In genomic region chr19:25671681-25672080, GRCm38 (mm10) we compare ENCODE assay signal across 8 mouse cellular contexts. TPM values are rescaled to one million over a fixed set of nuclear protein-coding genes. Genes with fewer than 3 reads are reported as not detected.
DNase-seq lines count a peak whose midpoint lies in the region; ATAC-seq lines count a peak whose summit lies in the region.

No protein-coding gene starts in this region.

- peak overlapping the region; percentile 45 for H3K4me3 ChIP-seq in embryonic facial prominence, embryonic 12.5 days
- H3K4me3 ChIP-seq in hindbrain, embryonic 14.5 days (replicated peaks; ENCODE audit: low read length): peak overlapping the region; percentile 22
- H3K4me3 ChIP-seq in midbrain, embryonic 14.5 days (replicated peaks; ENCODE audit: low read depth, low read length): peak overlapping the region; percentile 33

- peak; percentile 7 for DNase-seq in kidney, adult 9 months
- DNase-seq in kidney, postnatal 25 days: no peak
- DNase-seq in hindbrain, embryonic 14.5 days (ENCODE audit: low spot score): peak; percentile 26
- no peak for DNase-seq in midbrain, embryonic 14.5 days
- no peak for DNase-seq in cerebellum, adult 11-12 months
- no peak for DNase-seq in gastrocnemius, postnatal 25 days
- no peak for DNase-seq in MN1 (ENCODE audit: low spot score)

- no peaks in the 10 kb centered on the region for H3K9me3 ChIP-seq in embryonic facial prominence, embryonic 12.5 days
- no peaks in the 10 kb centered on the region for H3K9me3 ChIP-seq in hindbrain, embryonic 14.5 days (ENCODE audit: control insufficient read depth, low read length)
- no peaks in the 10 kb centered on the region for H3K9me3 ChIP-seq in midbrain, embryonic 14.5 days (ENCODE audit: control insufficient read depth, low read length)

- H3K27ac ChIP-seq in embryonic facial prominence, embryonic 12.5 days: no peak overlapping the region
- H3K27ac ChIP-seq in hindbrain, embryonic 14.5 days: no peak overlapping the region
- no peak overlapping the region for H3K27ac ChIP-seq in midbrain, embryonic 14.5 days (replicated peaks; ENCODE audit: low read depth, low read length)

- WGBS in embryonic facial prominence, embryonic 12.5 days: 1% methylated on average over 14 of the region's 14 CpGs
- 1% methylated on average over 14 of the region's 14 CpGs for WGBS in hindbrain, embryonic 14.5 days
- 1% methylated on average over 14 of the region's 14 CpGs for WGBS in midbrain, embryonic 14.5 days

- ATAC-seq in embryonic facial prominence, embryonic 12.5 days (ENCODE audit: insufficient number of reproducible peaks, insufficient read depth, low FRiP score, low TSS enrichment): no peak
- no peak for ATAC-seq in hindbrain, embryonic 14.5 days (ENCODE audit: low FRiP score)
- ATAC-seq in midbrain, embryonic 14.5 days (ENCODE audit: low FRiP score, low TSS enrichment): no peak

- no peaks in the 10 kb centered on the region for H3K36me3 ChIP-seq in embryonic facial prominence, embryonic 12.5 days
- no peaks in the 10 kb centered on the region for H3K36me3 ChIP-seq in hindbrain, embryonic 14.5 days (replicated peaks; ENCODE audit: control insufficient read depth, insufficient read depth)
- no peaks in the 10 kb centered on the region for H3K36me3 ChIP-seq in midbrain, embryonic 14.5 days (ENCODE audit: control insufficient read depth, insufficient read depth, low read length)

- H3K27me3 ChIP-seq in embryonic facial prominence, embryonic 12.5 days: peaks cover 87% of the 10 kb centered on the region
- H3K27me3 ChIP-seq in hindbrain, embryonic 14.5 days (ENCODE audit: control insufficient read depth, insufficient read depth, low read length): peaks cover 97% of the 10 kb centered on the region
- H3K27me3 ChIP-seq in midbrain, embryonic 14.5 days (ENCODE audit: control insufficient read depth, insufficient read depth, low read length): peaks cover 99% of the 10 kb centered on the region

- H3K9ac ChIP-seq in embryonic facial prominence, embryonic 12.5 days: no peak overlapping the region
- H3K9ac ChIP-seq in hindbrain, embryonic 14.5 days: no peak overlapping the region
- H3K9ac ChIP-seq in midbrain, embryonic 14.5 days (replicated peaks; ENCODE audit: low read length): no peak overlapping the region

- 0 out of 2 replicates have a peak, but pooled peaks cover 10% of the 10 kb centered on the region for H3K4me1 ChIP-seq in embryonic facial prominence, embryonic 12.5 days
- peaks cover 12% of the 10 kb centered on the region for H3K4me1 ChIP-seq in hindbrain, embryonic 14.5 days (replicated peaks; ENCODE audit: control insufficient read depth, insufficient read depth, low read length)
- H3K4me1 ChIP-seq in midbrain, embryonic 14.5 days (ENCODE audit: control insufficient read depth, insufficient read depth, low read length): peaks cover 18% of the 10 kb centered on the region

- peak overlapping the region; percentile 54 for H3K4me2 ChIP-seq in embryonic facial prominence, embryonic 12.5 days (replicated peaks)
- peak overlapping the region; percentile 54 for H3K4me2 ChIP-seq in hindbrain, embryonic 14.5 days (replicated peaks)
- H3K4me2 ChIP-seq in midbrain, embryonic 14.5 days (ENCODE audit: low read length): peak overlapping the region; percentile 64

RNA-seq across cellular contexts. Expression of gene Dmrt2, which starts 0.5 kb away (rescaled TPM):
- 9.4 and 14.2 TPM in 2 replicates for polyA plus RNA-seq in embryonic facial prominence, embryonic 12.5 days (2016; fragmentation: Nextera tagmentation; extraction: Ambion mirVana)
- not detected in 2 replicates for polyA plus RNA-seq in hindbrain, embryonic 14.5 days (2014; fragmentation: Nextera tagmentation; extraction: Ambion mirVana)
- polyA plus RNA-seq in midbrain, embryonic 14.5 days (2014; fragmentation: Nextera tagmentation; extraction: Ambion mirVana): 0.09 TPM in 1 of 2 replicates, not detected in the other
- 1 to 10 TPM; 4.5 to 7.6 TPM for total RNA-seq in gastrocnemius, postnatal 25 days (2021)

Comparison
In these comparisons a context has a peak if more than half of its experiments do, and no peak if none do; other contexts are left out.
1. DNase-seq: peak in kidney, adult 9 months (single experiment) and hindbrain, embryonic 14.5 days (single experiment); none in kidney, postnatal 25 days (0 of 2), midbrain, embryonic 14.5 days (single experiment), cerebellum, adult 11-12 months (single experiment), gastrocnemius, postnatal 25 days (single experiment) and MN1 (single experiment).
2. Peak in every context shown above with its lines, with median percentiles within 50 percentile points of each other: H3K4me2 ChIP-seq and H3K4me3 ChIP-seq.